Mouse (Mus musculus) subcutaneous adipose tissue, adult 2 months (tissue): Measurements from ENCODE around the gene Pola1. TPM values are rescaled to one million over a fixed set of nuclear protein-coding genes. Genes with fewer than 3 reads are reported as not detected.

ENCODE experiments used
- polyA plus RNA-seq: library from polyadenylated mRNA; depleted of rRNA; stranded (reverse); fragments of >200 nt; gene quantifications from 2 replicates; pipeline ENCODE4 v1.2.3, GENCODE M21; 2012; ENCODE audit warnings: low replicate concordance; rRNA removed

Gene Pola1
- 0.76 and 1.4 TPM in 2 replicates for polyA plus RNA-seq

DNA sequence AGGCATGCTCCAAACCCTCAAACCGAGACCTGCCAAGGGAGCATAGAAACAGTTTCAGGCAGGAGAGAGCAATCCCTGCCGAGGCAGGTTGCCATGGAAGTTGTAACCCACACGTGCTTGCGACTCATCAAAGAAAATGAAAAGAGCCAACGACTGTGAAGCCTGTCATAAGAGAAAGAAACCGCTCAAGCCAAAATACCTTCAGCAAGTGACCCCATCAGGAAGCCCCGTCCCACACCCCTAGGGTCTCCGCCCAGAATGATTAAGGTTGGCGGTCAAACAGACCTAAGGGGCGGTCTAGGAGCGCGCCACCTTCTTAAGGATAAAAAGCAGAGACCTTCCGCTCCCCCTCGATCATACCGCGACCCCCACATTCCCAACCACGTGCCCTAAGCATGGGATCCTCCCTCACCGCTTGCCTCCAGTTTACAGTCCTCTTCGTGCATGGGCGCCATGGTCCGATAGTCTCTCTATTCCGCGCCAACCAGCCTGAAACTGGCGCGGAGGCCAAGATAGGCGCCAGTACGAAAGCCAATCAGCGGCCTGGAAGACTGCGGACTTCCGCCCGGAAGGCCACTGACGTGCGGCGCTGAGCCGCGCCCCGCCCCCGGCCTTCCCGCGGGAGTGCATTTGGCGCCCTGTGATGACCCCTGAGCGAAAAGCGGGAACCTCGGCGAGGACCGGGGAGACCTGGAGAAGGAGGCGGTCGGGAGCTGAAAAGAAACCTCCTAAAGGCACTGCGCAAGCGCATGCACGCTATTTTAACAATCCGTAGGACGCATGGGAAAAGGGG lies at the start of gene Pola1:
Pola1 (minus strand) TSS at position 499 of the 793 bp plus-strand sequence.

DNA sequence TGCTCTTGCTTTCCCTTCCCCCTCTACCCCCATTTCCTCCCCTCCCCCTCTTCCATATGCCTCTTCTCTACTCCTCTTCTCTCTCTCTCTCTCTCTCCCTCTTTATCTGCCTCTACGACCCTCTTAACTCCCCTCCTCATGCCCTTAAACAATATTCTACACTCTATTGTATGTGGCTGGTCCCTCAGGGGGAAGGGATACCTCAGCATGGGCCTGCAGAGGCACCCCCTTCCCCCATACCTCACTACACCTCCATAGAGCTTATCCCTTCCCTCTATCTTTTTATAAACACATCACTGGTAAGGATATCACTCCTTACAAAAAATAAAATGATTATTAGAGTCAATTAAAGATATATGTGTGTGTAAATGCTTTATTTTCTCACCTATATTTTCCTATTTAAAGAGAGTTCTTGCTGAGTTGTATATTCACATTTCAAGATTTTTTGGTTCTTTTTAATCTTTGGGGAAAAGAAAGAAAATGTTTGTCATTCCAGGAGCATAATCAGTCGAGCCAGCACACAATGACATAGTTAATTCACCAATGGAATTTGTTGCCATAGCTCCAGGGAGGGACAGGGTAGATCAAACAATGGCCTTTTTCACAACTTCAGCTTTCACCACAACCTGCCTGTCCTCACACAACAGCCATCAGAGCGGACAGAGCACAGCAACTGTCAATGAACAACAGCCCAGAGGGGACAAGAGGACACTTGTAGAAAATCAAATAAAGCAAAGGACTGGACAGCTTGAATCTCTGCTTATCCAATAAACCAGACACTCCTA lies 22.5 kb upstream of the Pola1 start, which contains the start of gene Pcyt1b:
Pcyt1b (plus strand) TSS at position 646 of the 785 bp plus-strand sequence.

DNA sequence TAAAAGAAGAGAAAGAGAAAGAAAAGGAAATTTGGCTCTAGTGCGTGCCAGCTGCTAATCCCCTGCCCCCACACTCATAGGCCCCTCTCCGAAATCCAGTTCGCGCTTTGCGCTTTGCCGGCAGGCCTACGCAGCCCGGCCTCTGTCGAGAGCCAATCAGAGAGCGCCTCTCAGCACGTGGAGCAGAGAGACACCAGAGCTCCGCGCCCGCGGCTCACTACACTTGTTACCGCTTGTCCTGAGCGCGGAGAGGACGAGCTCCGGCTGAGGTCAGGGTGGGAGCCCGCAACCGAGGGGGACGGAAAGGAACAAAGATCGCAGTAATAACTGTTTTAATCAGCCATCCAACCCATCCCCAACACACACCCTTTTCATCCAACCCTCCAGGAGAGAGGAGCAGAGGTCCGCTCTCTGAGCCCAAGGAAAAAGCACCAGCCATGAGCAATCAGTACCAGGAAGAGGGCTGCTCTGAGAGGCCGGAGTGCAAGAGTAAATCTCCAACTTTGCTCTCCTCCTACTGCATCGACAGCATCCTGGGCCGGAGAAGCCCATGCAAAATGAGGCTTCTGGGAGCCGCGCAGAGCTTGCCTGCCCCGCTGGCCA lies 345.6 kb downstream of the Pola1 start, which contains the start of gene Arx:
Arx (plus strand) TSS at position 155 of the 603 bp plus-strand sequence.

Other genes with a start within 250 kb of the Pola1 start
- gene Pcyt1b, start 22.7 kb upstream of the Pola1 start, polyA plus RNA-seq: 0.36 and 2.5 TPM in 2 replicates
- gene Pdk3, start 200.0 kb upstream of the Pola1 start, polyA plus RNA-seq: 8.2 and 20.4 TPM in 2 replicates